Mouse (Mus musculus): ENCODE measurements around the gene Hsf3. TPM values are rescaled to one million over a fixed set of nuclear protein-coding genes. Genes with fewer than 3 reads are reported as not detected.

The Hsf3 gene
- not detected for total RNA-seq (2023)

DNA sequence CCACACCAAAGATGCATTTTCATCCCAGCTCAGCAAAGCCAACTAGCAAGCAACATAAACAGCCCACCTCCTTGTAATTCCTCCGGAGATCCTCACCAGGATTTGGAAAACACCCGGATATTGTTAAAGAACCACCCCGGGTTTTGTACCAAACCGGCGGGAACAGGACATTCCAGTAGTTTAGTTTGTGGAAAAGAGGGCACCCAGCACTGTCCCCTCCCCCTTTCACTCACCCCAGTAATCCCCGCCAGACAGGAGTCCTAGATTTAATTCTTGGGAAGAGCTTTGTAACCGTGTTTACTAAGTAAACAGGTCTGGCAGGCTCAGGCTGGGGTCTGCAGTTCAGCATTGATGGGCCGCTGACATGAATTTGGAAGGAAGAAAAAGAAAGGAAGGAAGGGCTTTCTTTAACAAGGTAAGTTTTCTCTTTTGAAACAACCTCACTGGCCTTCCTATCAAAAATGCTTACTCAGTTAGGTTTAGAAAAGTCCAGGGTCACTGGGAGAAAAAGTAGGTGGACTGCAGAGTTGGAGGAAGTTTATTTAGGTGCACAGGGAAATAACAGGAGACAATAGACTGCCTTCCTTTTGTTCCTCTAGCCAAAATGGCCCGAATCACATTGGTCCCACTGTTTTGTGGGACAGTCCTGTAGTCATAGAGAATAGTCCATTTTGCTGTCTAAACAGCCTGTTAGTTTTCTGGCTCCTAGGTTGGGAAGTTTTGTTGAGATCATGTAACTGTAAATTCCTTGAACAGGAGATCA is at the start of gene Hsf3:
Gene Hsf3, minus strand, starts transcription at position 94 of the 763 bp plus-strand sequence.

GRCm38 (mm10) chrX:96455149-96455548 is 945 bp downstream of the Hsf3 start, which contains the start of gene Heph:
Heph (plus strand) TSS chrX:96455359.

DNA sequence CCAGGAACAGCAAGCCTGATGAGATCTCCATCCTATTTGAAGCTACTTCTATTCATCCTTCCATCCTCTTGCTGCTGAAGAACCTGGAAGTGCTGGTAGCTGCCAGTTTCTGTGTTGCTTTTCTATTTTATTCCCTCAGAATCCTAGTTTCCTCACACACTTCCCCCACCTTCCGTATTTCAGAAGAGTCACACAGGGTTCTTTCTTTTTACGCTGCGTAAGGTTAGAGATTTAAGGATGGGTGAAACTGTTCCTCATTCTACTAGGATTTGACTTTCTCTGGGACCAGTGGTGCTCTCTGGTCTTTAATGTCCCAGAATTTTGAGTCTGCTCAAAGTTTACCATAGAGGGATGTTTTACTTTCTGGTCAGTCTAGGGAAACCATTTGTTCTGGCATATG is 162.8 kb downstream of the Hsf3 start, which contains the start of gene Vsig4:
Gene Vsig4, minus strand, starts transcription at position 101 of the 400 bp plus-strand sequence.

Other genes starting within 250 kb of the Hsf3 start
- not detected for gene Vsig4, start 162.9 kb downstream of the Hsf3 start, total RNA-seq (2023)
- not detected for gene Heph, start 935 bp downstream of the Hsf3 start, total RNA-seq (2023)

All from T-cell, adult 66 days (primary cell).